Mouse (Mus musculus) hindbrain, embryonic 13.5 days (tissue): Measurements from ENCODE around the gene Slc4a4. TPM values are rescaled to one million over a fixed set of nuclear protein-coding genes. Genes with fewer than 3 reads are reported as not detected.

Source experiments
- ATAC-seq: fragments of 200-750 bp; cut with Nextera tagmentation; 2 replicates; pipeline ENCODE4 v1.8.0; 2017; ENCODE audit warnings: moderate TSS enrichment; ENCODE audit not compliant: low FRiP score
- H3K27ac ChIP-seq: fragments of 300-500 bp; sonication (generic); 2 replicates; pipeline ENCODE4 v1.5.1; 2015; ENCODE audit warnings: inconsistent platforms, mild to moderate bottlenecking, moderate library complexity
- H3K27me3 ChIP-seq: fragments of 300-500 bp; sonication (generic); 2 replicates; pipeline ENCODE4 v1.6.1; 2015; ENCODE audit warnings: mild to moderate bottlenecking, inconsistent platforms
- H3K36me3 ChIP-seq: fragments of 300-500 bp; sonication (generic); 2 replicates; pipeline ENCODE4 v1.6.1; 2015; ENCODE audit warnings: mild to moderate bottlenecking, inconsistent platforms
- H3K4me1 ChIP-seq: fragments of 300-500 bp; sonication (generic); replicated peaks from 2 replicates; pipeline ENCODE4 v1.6.1; 2015; ENCODE audit warnings: inconsistent platforms
- H3K4me2 ChIP-seq: fragments of 300-500 bp; sonication (generic); 2 replicates; pipeline ENCODE4 v1.6.1; 2015; ENCODE audit warnings: inconsistent platforms, mild to moderate bottlenecking, moderate library complexity
- H3K4me3 ChIP-seq: fragments of 300-500 bp; sonication (generic); 2 replicates; pipeline ENCODE4 v1.5.1; 2015; ENCODE audit warnings: mild to moderate bottlenecking, inconsistent platforms
- H3K9ac ChIP-seq: fragments of 300-500 bp; sonication (generic); 2 replicates; pipeline ENCODE4 v1.6.1; 2015; ENCODE audit warnings: mild to moderate bottlenecking, inconsistent platforms
- H3K9me3 ChIP-seq: fragments of 300-500 bp; sonication (generic); 2 replicates; pipeline ENCODE4 v1.6.1; 2016; ENCODE audit warnings: inconsistent platforms
- WGBS: fragments of 180-500 bp; shearing (Covaris S2); methylation state at CpG from one replicate; pipeline ENCODE4 v1.1.7; 2015; 5-methylcytosine and 5-hydroxymethylcytosine counted together
- polyA plus RNA-seq: library from polyadenylated mRNA; unstranded; fragments of >200 nt; fragmentation: Nextera tagmentation; extraction: Ambion mirVana; gene quantifications from 2 replicates; pipeline ENCODE4 v1.2.1, GENCODE M21; 2015

Slc4a4 gene
- polyA plus RNA-seq, 1 experiment from 2014 or later = 3.3 TPM

DNA sequence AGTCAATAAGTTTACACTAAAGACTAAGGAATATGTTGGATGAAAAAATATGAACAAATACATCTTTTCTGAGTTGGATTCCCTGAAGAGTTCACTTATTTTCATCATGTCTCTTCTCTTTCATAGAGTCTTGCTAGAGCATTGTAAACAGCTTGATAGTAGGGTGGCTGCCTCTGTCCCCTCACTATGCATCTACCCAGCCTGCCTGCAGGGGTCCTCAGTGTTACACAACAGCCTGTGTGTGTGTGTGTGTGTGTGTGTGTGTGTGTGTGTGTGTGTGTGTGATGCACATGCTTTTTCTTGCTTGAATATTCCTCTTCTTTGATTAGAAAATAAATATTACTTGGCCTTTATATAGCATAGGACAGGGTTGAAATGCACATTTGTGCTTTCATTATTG is 84.9 kb downstream of the Slc4a4 start:
- ATAC-seq = no peak
- H3K9ac ChIP-seq = no peak overlapping the region

DNA sequence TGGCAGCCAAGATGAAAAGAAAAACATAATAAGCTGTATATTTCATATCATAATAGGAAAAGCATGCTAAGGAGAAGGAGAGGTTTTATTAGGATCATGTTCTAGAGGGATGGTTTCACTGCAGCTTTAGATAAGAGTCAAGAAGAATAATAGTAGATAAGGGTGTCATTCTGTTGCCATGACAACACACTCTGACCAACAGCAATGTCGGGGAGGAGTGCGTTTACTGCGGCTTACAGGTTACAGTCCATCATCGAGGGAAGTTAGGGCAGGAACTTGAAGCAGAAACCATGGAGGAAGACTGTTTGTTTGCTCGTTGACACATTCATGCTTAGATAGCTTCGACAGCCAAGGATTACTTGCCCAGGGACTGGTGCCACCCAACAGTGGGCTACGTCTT is 85.7 kb downstream of the Slc4a4 start:
- no peaks in the 10 kb centered on the region for H3K27me3 ChIP-seq
- H3K36me3 ChIP-seq = no peaks in the 10 kb centered on the region
- no peak overlapping the region for H3K27ac ChIP-seq
- no peaks in the 10 kb centered on the region for H3K9me3 ChIP-seq
- 0 out of 2 replicates have a peak, but pooled peaks cover 3% of the 10 kb centered on the region for H3K4me1 ChIP-seq
- H3K4me3 ChIP-seq = no peak overlapping the region
- no peak overlapping the region for H3K9ac ChIP-seq
- WGBS = 72% methylated on average over 7 of the region's 7 CpGs
- no peak overlapping the region for H3K4me2 ChIP-seq
- no peak for ATAC-seq

More for the DNA sequence above, 84.9 kb downstream of the Slc4a4 start:
- Histone ChIP-seq H3K4me2 (no peak overlapping the region), H3K27ac (no peak overlapping the region), H3K27me3 (no peaks in the 10 kb centered on the region), H3K4me1 (0 out of 2 replicates have a peak, but pooled peaks cover 3% of the 10 kb centered on the region), H3K9me3 (no peaks in the 10 kb centered on the region), H3K4me3 (no peak overlapping the region), H3K36me3 (no peaks in the 10 kb centered on the region)

DNA sequence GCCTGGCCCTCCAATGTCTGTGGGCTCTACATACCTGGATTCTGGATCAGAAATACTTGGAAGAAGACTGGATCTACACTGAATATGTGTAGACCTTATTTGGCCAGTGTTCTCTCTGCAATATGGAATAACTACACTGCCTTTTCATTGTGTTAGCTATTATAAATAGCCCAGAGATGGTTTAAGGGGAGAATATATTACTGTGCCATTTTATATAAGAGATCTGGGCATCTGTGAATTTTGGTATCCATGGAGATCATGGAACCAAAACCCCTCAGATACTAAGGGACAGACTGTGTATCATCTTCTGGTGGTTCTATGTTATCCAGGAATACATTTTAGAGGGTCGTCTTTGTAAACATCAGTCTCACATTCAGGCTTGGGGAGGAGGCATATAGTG is 86.5 kb downstream of the Slc4a4 start:
- H3K27ac ChIP-seq = no peak overlapping the region
- no peak overlapping the region for H3K9ac ChIP-seq
- H3K36me3 ChIP-seq = no peaks in the 10 kb centered on the region
- H3K4me3 ChIP-seq = no peak overlapping the region
- no peak overlapping the region for H3K4me2 ChIP-seq
- H3K9me3 ChIP-seq = no peaks in the 10 kb centered on the region
- no peak for ATAC-seq
- 0 out of 2 replicates have a peak, but pooled peaks cover 3% of the 10 kb centered on the region for H3K4me1 ChIP-seq
- WGBS = 90% methylated on average over 1 of the region's 1 CpGs
- no peaks in the 10 kb centered on the region for H3K27me3 ChIP-seq

DNA sequence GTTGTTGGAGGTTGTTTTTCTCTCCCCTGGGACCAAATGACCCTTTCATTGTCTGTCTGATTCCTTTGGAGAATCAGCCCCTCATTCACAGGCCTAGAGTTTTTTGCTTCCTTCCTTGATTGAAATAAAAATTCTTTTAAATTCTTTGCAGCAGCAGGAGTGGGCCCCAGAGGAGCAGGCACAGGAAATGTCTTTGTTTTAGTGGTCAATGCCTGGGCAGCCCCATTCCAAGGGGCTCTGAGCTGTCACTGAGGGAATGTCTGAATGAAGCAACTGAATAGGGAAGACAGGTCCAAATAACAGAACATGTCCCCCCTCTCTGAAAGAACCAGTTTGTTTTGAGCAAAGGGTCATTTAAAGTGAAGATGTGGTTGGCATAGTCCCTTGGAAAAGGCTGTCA is 89.1 kb downstream of the Slc4a4 start:
- H3K4me3 ChIP-seq = no peak overlapping the region
- no peak for ATAC-seq

DNA sequence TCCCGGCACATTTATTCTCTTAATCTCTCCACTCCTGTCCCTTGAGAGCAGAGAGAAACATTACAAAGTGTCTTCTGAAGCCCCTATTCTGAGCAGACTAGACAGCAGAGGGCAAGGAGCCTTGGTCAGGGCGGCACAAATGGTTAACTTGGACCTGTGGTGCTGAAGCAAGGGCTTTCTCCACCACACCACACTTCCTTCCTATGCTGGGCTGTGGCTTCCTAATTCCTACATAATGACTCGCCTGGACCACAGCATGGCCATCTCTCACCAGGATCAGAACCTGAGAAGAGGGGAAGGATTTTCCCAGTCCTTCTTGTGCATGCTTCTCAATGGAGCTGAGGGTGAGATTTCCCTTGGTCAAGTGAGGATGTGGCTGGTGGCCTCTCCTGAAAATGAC is 89.8 kb downstream of the Slc4a4 start:
- no peak overlapping the region for H3K9ac ChIP-seq
- H3K36me3 ChIP-seq = no peaks in the 10 kb centered on the region
- no peak overlapping the region for H3K27ac ChIP-seq
- no peak overlapping the region for H3K4me3 ChIP-seq
- no peaks in the 10 kb centered on the region for H3K27me3 ChIP-seq
- 0 out of 2 replicates have a peak, but pooled peaks cover 3% of the 10 kb centered on the region for H3K4me1 ChIP-seq
- 67% methylated on average over 3 of the region's 3 CpGs for WGBS
- ATAC-seq = no peak
- no peak overlapping the region for H3K4me2 ChIP-seq
- H3K9me3 ChIP-seq = no peaks in the 10 kb centered on the region

More for the DNA sequence above, 89.1 kb downstream of the Slc4a4 start:
- Histone ChIP-seq H3K27ac (no peak overlapping the region), H3K36me3 (no peaks in the 10 kb centered on the region), H3K9me3 (no peaks in the 10 kb centered on the region), H3K27me3 (no peaks in the 10 kb centered on the region), H3K9ac (no peak overlapping the region), H3K4me1 (0 out of 2 replicates have a peak, but pooled peaks cover 3% of the 10 kb centered on the region), H3K4me2 (no peak overlapping the region)

DNA sequence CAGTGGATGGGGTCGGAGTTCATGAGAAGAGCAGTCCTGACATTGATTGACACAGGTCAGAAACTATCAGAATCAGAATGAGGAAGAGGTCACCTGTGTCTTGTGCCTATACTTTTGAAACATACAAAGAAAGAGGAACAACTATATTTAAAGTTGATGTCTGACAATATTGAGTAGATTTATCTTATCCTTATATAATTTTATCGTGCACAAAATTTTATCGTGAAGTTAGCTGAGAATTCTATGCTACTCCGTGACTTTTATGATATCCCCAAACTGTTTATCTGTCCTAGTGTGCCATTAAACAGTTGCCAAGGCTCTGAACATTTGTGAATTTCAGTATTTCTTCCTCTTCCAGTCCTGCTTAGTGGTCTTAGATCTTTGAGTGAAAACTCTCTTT is 94.1 kb downstream of the Slc4a4 start:
- Histone ChIP-seq H3K9ac (no peak overlapping the region), H3K27ac (no peak overlapping the region), H3K9me3 (no peaks in the 10 kb centered on the region), H3K4me1 (0 out of 2 replicates have a peak, but pooled peaks cover under 1% of the 10 kb centered on the region), H3K36me3 (no peaks in the 10 kb centered on the region), H3K4me2 (no peak overlapping the region), H3K27me3 (no peaks in the 10 kb centered on the region), H3K4me3 (no peak overlapping the region)
- no peak for ATAC-seq
- WGBS = 90% methylated on average over 4 of the region's 4 CpGs

- Histone ChIP-seq H3K4me3 (no peak overlapping the region), H3K4me2 (no peak overlapping the region), H3K4me1 (no peaks in the 10 kb centered on the region), H3K27ac (no peak overlapping the region), H3K9me3 (no peaks in the 10 kb centered on the region), H3K36me3 (no peaks in the 10 kb centered on the region), H3K27me3 (no peaks in the 10 kb centered on the region), H3K9ac (no peak overlapping the region)
- ATAC-seq = no peak
- WGBS = 72% methylated on average over 8 of the region's 8 CpGs
These were observed 94.8 kb downstream of the Slc4a4 start for GRCm38 (mm10) chr5:88981243-88982014.

DNA sequence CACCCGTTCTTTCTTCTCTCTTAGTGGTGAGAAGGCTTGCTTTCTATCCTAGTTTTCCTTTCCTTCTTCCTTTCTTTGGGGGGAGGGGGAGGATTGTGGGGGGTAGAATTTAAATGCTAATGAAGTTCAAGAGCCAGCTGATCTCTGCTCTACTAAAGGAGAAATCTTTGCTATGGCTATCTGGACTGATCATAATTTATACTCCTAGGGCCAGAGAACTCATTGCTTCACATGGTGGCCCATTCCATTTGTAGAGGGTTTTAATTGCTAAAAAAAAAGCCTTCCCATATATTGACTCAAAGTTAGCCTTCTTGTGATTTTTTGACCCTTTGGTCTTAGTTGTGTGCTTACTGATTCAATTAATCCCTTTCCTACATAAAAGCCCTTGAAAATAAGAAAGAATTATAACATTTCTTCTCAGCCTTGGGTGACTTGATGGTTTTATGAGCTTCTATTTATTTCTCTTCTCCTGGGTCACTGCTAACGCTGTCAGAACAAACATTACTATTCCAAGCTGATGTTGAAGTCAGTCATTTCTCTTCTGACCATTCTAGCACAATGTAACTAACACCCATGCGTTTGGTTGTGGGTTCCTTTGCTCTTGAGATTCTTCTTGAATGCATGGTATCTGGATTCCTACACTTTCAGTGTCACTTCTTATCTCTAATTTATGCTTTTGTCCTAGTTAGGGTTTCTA is 95.6 kb downstream of the Slc4a4 start:
- H3K36me3 ChIP-seq = no peaks in the 10 kb centered on the region
- no peaks in the 10 kb centered on the region for H3K9me3 ChIP-seq
- 86% methylated on average over 3 of the region's 3 CpGs for WGBS
- no peak for ATAC-seq
- H3K9ac ChIP-seq = no peak overlapping the region
- no peak overlapping the region for H3K27ac ChIP-seq
- H3K4me3 ChIP-seq = no peak overlapping the region
- no peaks in the 10 kb centered on the region for H3K4me1 ChIP-seq
- no peaks in the 10 kb centered on the region for H3K27me3 ChIP-seq
- H3K4me2 ChIP-seq = no peak overlapping the region

DNA sequence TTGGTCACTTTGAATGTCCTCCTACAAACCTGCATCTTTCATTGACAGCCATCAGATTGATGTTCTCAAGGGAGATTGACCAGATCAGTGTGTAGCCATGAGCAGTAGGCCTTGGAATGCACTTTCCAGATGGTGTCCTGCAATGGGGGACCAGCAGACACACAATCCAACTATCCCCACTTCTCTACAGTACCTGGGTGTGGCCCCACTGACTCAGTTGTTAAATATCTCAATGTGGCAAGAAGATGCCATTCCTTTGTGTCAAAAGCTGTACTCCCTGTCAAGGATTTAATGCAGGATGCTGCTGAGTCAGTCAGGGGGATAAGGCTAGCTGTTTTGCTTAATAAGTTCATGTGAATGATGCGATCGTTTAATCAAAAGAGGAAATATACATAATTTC is 96.6 kb downstream of the Slc4a4 start:
- no peaks in the 10 kb centered on the region for H3K36me3 ChIP-seq
- WGBS = 96% methylated on average over 2 of the region's 2 CpGs
- no peak for ATAC-seq

GRCm38 (mm10) chr5:88983652-88984051 is 97.0 kb downstream of the Slc4a4 start:
- 85% methylated on average over 7 of the region's 7 CpGs for WGBS
- no peak overlapping the region for H3K9ac ChIP-seq
- H3K9me3 ChIP-seq = no peaks in the 10 kb centered on the region
- no peak overlapping the region for H3K4me3 ChIP-seq
- no peaks in the 10 kb centered on the region for H3K4me1 ChIP-seq
- no peak for ATAC-seq
- H3K27me3 ChIP-seq = no peaks in the 10 kb centered on the region
- no peaks in the 10 kb centered on the region for H3K36me3 ChIP-seq
- no peak overlapping the region for H3K4me2 ChIP-seq
- no peak overlapping the region for H3K27ac ChIP-seq

More for the DNA sequence above, 96.6 kb downstream of the Slc4a4 start:
- Histone ChIP-seq H3K27ac (no peak overlapping the region), H3K9ac (no peak overlapping the region), H3K27me3 (no peaks in the 10 kb centered on the region), H3K4me2 (no peak overlapping the region), H3K9me3 (no peaks in the 10 kb centered on the region), H3K4me3 (no peak overlapping the region), H3K4me1 (no peaks in the 10 kb centered on the region)

GRCm38 (mm10) chr5:88989018-88989417 is 102.4 kb downstream of the Slc4a4 start:
- Histone ChIP-seq H3K36me3 (no peaks in the 10 kb centered on the region), H3K4me3 (no peak overlapping the region), H3K27ac (no peak overlapping the region), H3K9ac (no peak overlapping the region), H3K9me3 (no peaks in the 10 kb centered on the region), H3K4me1 (no peaks in the 10 kb centered on the region), H3K27me3 (no peaks in the 10 kb centered on the region), H3K4me2 (no peak overlapping the region)
- no peak for ATAC-seq

DNA sequence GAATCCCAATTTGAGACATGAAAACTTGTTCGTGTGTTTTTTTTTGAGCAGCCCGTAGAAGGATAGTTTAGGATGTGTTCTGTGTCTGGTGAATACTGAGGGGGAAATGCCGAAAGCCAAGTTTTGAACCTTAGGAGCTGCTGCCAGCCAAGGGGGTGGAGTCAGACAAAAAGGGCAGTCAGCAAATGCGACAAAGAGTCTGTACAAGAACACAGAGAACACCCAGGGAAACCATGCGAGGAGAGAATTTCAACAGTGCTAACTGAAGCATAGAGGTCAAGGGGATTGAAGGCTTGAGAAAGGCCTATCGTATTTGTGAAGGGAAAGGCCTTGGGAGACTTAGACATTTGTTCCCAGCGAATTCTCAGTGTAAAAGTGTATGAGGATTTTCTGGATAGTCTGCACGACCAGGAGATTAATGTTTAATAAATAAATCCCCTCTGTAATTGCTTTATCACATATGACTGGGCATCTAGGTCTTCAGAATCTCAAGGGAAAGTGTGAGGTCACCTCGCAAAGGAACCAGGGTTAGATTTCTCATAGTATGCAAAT is 103.7 kb downstream of the Slc4a4 start:
- Histone ChIP-seq H3K36me3 (no peaks in the 10 kb centered on the region), H3K9me3 (no peaks in the 10 kb centered on the region), H3K4me1 (no peaks in the 10 kb centered on the region), H3K9ac (no peak overlapping the region), H3K4me3 (no peak overlapping the region), H3K4me2 (no peak overlapping the region), H3K27me3 (no peaks in the 10 kb centered on the region), H3K27ac (no peak overlapping the region)
- no peak for ATAC-seq
- WGBS = 73% methylated on average over 9 of the region's 9 CpGs
